Mouse (Mus musculus) bone marrow macrophage, adult 2 months (primary cell): ENCODE measurements at regions not wholly inside any gene's neighbourhood (a gene's known extent, or its start where the extent isn't known, plus 50 kb on each side); places are given as distances from the start of the nearest gene placed in this dataset.

ENCODE experiments used
- CTCF ChIP-seq: IDR thresholded peaks from 2 replicates; pipeline ENCODE4 v1.5.1; 2012; ENCODE audit warnings: low read depth, mild to moderate bottlenecking, low read length, moderate library complexity
- POLR2A ChIP-seq: IDR thresholded peaks from 2 replicates; pipeline ENCODE4 v1.6.1; 2012; ENCODE audit warnings: mild to moderate bottlenecking, low read depth, low read length, borderline replicate concordance

DNA sequence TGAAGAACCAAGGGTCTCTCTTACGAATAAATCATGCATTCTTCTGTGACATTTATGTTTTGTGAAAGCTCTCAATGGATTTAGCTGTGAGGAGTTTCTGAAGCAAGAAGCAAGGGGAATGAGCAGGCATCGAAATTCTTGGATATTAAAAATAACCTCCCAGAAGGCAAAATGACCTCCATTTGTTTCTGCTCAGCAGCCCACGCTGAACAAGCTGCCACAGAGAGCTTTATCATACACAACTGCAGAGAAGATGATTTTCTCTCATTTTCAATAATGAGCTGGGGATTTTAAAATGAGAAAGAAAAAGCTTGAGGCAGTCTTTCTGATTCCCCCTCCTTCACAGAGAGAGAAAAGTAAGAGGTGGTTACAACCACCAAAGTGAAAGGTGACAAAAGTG is 394.2 kb downstream of the Synb start:
- TF ChIP-seq POLR2A (no peak), CTCF (no peak)
